Mouse (Mus musculus) forebrain, embryonic 10.5 days (tissue): Measurements from ENCODE around the gene Rab3a. TPM values are rescaled to one million over a fixed set of nuclear protein-coding genes. Genes with fewer than 3 reads are reported as not detected.

Source experiments
- DNase-seq: peaks from one replicate; pipeline ENCODE4 v3.0.0-alpha.2; 2017; ENCODE audit warnings: low spot score; ENCODE audit errors: extremely low spot score
- H3K27ac ChIP-seq: fragments of 300-500 bp; sonication (generic); 2 replicates; pipeline ENCODE4 v1.5.1; 2016; ENCODE audit warnings: mild to moderate bottlenecking
- H3K27me3 ChIP-seq: fragments of 300-500 bp; sonication (generic); 2 replicates; pipeline ENCODE4 v1.6.1; 2016; ENCODE audit warnings: mild to moderate bottlenecking; ENCODE audit not compliant: poor library complexity, severe bottlenecking
- H3K36me3 ChIP-seq: fragments of 300-500 bp; sonication (generic); replicated peaks from 2 replicates; pipeline ENCODE4 v1.6.1; 2016; ENCODE audit warnings: mild to moderate bottlenecking, moderate library complexity
- H3K4me1 ChIP-seq: fragments of 300-500 bp; sonication (generic); 2 replicates; pipeline ENCODE4 v1.6.1; 2016
- H3K4me3 ChIP-seq: fragments of 300-500 bp; sonication (generic); 2 replicates; pipeline ENCODE4 v1.5.1; 2016; ENCODE audit warnings: mild to moderate bottlenecking, moderate library complexity
- H3K9me3 ChIP-seq: fragments of 300-500 bp; sonication (generic); 2 replicates; pipeline ENCODE4 v1.6.1; 2016; ENCODE audit warnings: mild to moderate bottlenecking, moderate library complexity
- WGBS: fragments of 180-500 bp; shearing (Covaris S2); methylation state at CpG from one replicate; pipeline ENCODE4 v1.1.7; 2016; 5-methylcytosine and 5-hydroxymethylcytosine counted together
- polyA plus RNA-seq: library from polyadenylated mRNA; unstranded; fragments of >200 nt; fragmentation: Nextera tagmentation; extraction: Ambion mirVana; gene quantifications from 2 replicates; pipeline ENCODE4 v1.2.1, GENCODE M21; 2016

Rab3a gene
- polyA plus RNA-seq, 1 experiment from 2014 or later, result 12.2 TPM

DNA sequence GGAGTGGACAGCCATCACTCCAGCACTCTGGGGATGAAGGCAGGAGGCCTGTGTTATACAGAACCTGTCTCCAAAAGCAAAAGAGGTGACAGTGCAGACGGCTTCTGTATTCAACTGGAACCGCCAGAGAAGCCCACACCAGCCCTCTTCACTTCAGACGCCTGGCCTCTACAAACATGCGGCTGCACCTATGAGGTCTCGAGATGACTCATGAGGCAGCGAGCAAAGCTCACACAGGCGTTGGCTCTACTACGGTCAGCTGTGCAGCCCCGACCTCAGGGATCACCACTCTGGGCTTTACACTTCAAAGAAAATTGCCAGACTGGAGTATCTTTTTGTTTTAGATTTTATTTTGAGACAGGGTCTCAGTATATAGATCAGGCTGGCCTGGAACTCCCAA, 18.4 kb downstream of the Rab3a start:
- no peaks in the 10 kb centered on the region for H3K9me3 ChIP-seq
- 92% methylated on average over 9 of the region's 9 CpGs for WGBS
- peaks cover 73% of the 10 kb centered on the region for H3K36me3 ChIP-seq
- H3K27ac ChIP-seq, result no peak overlapping the region
- H3K4me3 ChIP-seq, result no peak overlapping the region
- H3K4me1 ChIP-seq, result peaks cover 64% of the 10 kb centered on the region
- peaks cover 22% of the 10 kb centered on the region for H3K27me3 ChIP-seq
- DNase-seq, result no peak

DNA sequence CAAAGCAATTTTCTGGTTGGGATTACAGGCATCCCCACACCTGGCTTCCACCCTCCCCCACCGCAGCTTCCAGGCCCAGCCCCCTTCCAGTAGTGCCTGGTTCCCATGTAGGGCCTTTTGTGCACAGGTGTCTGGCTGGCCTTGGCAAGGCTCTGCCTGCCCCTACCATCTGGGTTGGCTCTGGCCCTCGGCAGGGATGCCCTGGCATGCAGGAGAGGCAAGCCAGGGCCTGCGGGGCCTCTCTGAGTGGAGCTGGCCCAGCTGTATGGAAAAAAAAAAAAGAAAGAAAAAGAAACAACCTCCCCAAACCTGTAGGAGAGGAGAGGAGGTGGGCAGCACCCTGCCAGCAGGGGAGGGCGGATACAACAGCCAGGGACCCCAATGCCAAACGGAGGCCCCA, 18.9 kb downstream of the Rab3a start:
- 89% methylated on average over 5 of the region's 5 CpGs for WGBS
- no peak for DNase-seq
- no peak overlapping the region for H3K27ac ChIP-seq
- peaks cover 69% of the 10 kb centered on the region for H3K4me1 ChIP-seq
- no peaks in the 10 kb centered on the region for H3K9me3 ChIP-seq
- no peak overlapping the region for H3K4me3 ChIP-seq
- peaks cover 73% of the 10 kb centered on the region for H3K36me3 ChIP-seq
- H3K27me3 ChIP-seq, result peaks cover 17% of the 10 kb centered on the region

DNA sequence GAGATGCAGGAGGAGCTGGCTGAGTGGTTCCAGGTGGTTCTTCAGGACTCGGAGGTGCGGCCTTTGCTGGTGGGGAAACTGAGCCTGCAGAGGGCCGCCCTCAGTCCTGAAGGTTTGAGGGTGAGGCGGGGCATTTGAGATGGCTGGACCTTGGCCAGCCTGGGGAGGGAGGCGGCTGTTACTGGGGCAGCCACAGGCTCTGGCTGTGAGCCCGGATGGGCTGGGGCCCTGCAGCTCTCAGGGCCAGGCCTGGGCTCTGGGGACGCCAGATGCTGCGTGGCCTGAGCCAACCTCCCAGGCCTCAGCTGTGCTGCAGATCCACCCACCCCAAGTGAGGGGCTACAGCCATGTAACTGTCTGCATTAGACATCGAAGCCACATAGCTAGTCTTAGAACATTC, 19.4 kb downstream of the Rab3a start:
- Histone ChIP-seq H3K4me3 (peak overlapping the region; percentile 72; the same call in 1 of the 2 replicates), H3K27ac (no peak overlapping the region), H3K4me1 (peaks cover 68% of the 10 kb centered on the region), H3K36me3 (peaks cover 73% of the 10 kb centered on the region), H3K9me3 (no peaks in the 10 kb centered on the region), H3K27me3 (peaks cover 15% of the 10 kb centered on the region)
- 88% methylated on average over 9 of the region's 9 CpGs for WGBS
- no peak for DNase-seq

DNA sequence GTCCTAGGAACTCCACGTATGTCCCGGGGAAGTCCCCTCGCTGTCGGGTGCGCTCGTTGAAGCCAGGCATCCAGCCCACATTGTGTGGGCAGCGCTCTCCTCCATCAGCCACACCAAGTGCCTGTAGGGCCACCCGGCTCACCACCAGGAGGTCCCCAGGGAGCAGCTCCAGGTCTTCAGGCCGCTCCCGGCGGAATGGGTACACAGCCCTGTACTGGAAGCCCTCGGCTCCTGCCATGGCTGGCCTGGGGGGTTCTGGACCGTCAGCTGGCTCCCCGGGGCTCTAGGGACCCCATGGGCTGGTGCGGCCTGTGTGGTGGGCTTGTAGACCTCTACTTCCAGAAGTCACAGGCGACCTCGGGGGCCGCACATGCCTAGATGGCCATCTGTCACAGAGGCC, 20.3 kb downstream of the Rab3a start:
- no peak for DNase-seq
- Histone ChIP-seq H3K36me3 (peaks cover 73% of the 10 kb centered on the region), H3K4me1 (peaks cover 62% of the 10 kb centered on the region), H3K27ac (peak overlapping the region; percentile 94; the same call in 1 of the 2 replicates), H3K4me3 (peak overlapping the region; percentile 72), H3K9me3 (no peaks in the 10 kb centered on the region), H3K27me3 (peaks cover 12% of the 10 kb centered on the region)
- 95% methylated on average over 18 of the region's 18 CpGs for WGBS

DNA sequence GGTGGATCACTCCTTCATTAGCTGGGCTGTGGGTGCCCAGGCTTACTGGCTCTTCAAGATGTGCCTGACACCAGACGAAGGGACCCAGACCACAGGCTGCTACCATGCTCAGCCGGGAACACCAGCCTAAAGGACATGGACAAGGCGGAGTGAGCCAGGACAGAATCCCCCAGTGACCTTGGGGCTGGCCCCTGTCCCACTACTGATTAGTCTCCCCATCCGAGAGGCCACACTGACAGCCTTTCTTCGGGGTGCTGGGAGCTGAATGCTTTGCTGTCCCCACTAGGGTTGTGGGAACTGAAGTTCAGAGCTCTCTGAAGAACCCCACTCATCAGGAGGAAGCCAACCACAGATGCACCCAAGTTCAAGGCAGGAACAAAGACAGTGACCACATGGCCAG, 20.7 kb downstream of the Rab3a start:
- Histone ChIP-seq H3K4me3 (peak overlapping the region; percentile 72), H3K36me3 (peaks cover 73% of the 10 kb centered on the region), H3K4me1 (peaks cover 60% of the 10 kb centered on the region), H3K27me3 (peaks cover 7% of the 10 kb centered on the region; the same call in 1 of the 2 replicates), H3K27ac (peak overlapping the region; percentile 94), H3K9me3 (no peaks in the 10 kb centered on the region)
- 89% methylated on average over 5 of the region's 5 CpGs for WGBS
- no peak for DNase-seq

DNA sequence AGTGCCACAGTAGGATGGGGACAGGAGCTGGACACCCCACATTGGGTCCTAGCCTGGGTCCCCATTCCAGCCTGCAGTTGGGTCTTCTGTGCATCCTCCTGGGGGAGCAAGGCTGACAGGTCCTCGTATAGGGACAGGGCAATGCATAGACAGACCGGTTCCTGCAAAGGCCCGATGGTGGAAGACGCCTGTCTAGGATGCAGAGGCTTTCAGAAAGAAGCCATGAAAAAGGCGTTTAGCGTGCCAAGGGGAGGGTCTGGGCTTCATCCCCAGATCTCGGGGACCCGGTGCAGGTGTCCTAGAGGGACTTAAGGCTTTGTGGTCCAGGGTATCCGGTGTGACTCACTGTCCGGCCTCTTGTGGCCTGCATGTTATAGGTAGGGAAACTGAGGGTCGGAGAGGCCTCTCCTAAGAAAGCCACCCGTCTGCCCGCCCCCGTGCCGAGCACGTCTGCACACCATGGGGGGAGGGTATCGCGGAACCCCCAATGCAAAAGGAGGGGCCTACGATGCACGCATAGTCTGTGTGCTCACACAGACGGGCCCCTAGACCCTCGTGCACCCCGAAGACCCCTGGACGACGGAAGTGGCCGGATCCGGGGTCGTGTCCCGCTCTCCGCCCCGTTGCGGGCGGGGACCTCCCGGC, 21.5 kb downstream of the Rab3a start:
- WGBS, result 4% methylated on average over 34 of the region's 34 CpGs
- H3K4me3 ChIP-seq, result peak overlapping the region; percentile 72
- peaks cover 60% of the 10 kb centered on the region for H3K4me1 ChIP-seq
- H3K9me3 ChIP-seq, result no peaks in the 10 kb centered on the region
- H3K27ac ChIP-seq, result peak overlapping the region; percentile 94
- DNase-seq, result no peak
- H3K36me3 ChIP-seq, result peaks cover 73% of the 10 kb centered on the region
- H3K27me3 ChIP-seq, result 0 out of 2 replicates have a peak, but pooled peaks cover under 1% of the 10 kb centered on the region

DNA sequence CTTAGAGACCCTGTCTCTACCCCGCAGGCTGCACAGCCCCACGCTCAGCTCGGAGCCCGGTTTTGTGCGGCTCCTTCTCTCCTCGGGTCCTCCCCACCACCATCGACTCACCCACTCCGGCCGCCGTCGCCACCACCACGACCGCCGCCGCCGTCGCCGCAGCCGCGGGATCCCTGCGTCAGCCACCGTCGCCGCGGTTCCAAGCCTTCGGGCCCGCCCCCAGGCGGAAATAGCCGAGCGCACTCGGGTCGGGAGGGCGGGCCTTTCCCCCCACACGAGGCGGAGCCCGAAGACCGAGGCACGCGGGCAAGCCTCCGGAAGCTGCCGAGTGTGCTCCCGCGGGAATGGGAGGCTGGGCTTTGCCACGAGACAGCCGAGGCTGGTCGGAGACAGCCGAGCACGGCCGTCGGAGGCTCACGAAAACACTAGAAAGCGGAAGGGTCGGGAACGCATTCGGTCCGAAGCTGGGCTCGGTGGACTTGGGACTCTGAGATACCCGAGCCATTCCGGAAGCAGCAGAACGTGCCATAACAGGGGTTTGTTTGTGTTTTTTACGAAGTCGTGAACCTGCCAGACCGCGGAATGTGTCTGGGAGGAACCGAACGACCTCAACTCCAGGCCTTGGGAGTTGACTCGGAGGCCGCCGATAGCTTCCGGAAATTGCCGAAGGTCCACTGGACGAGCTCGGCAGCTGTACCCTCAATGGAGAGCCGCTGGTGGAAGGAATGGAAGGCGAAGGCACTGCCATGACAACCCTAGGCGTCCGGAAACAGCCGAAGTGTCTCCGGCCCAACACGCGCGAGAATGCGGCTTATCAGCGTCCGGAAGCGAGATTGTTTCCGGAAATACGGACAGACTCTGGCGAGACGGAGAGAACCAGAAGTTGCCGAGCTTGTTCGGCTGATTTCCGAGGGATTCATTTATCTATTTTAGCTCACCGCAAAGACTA, 22.3 kb downstream of the Rab3a start, which contains the start of gene Pik3r2:
Gene Pik3r2 (minus strand): TSS at position 218 of the 949 bp plus-strand sequence.
- peak; percentile 96 for DNase-seq
- H3K36me3 ChIP-seq, result peaks cover 73% of the 10 kb centered on the region
- no peaks in the 10 kb centered on the region for H3K9me3 ChIP-seq
- WGBS, result under 1% methylated on average over 94 of the region's 94 CpGs
- peak within 1 kb of the TSS; percentile 94 for H3K27ac ChIP-seq
- H3K27me3 ChIP-seq, result no peaks in the 10 kb centered on the region
- H3K4me3 ChIP-seq, result peak within 1 kb of the TSS; percentile 72
- peaks cover 58% of the 10 kb centered on the region for H3K4me1 ChIP-seq

DNA sequence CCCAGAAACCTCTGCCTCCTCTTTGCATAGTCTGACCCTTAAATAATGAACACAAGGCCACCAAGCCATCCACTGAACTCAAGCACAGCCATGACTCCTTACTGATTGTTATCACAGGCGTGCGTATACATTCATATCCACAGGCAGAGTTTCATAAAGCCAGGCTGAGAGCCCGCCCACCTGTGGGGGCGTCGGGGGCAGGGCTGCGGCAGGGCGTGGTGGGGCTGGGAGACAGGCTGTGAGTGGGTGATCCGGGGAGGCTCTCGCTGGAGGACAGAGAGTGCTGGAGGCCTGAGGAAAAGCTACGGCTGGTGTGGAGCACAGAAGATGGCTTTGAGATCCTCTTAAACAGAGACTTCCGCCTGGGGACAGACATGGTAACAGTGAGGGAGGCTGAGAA, 25.6 kb downstream of the Rab3a start:
- H3K9me3 ChIP-seq, result no peaks in the 10 kb centered on the region
- WGBS, result 84% methylated on average over 11 of the region's 11 CpGs
- H3K27ac ChIP-seq, result no peak overlapping the region
- H3K36me3 ChIP-seq, result peaks cover 73% of the 10 kb centered on the region
- H3K27me3 ChIP-seq, result no peaks in the 10 kb centered on the region
- no peak for DNase-seq
- peaks cover 34% of the 10 kb centered on the region for H3K4me1 ChIP-seq
- H3K4me3 ChIP-seq, result 0 out of 2 replicates have a peak overlapping the region, but pooled peaks have one; percentile 22

DNA sequence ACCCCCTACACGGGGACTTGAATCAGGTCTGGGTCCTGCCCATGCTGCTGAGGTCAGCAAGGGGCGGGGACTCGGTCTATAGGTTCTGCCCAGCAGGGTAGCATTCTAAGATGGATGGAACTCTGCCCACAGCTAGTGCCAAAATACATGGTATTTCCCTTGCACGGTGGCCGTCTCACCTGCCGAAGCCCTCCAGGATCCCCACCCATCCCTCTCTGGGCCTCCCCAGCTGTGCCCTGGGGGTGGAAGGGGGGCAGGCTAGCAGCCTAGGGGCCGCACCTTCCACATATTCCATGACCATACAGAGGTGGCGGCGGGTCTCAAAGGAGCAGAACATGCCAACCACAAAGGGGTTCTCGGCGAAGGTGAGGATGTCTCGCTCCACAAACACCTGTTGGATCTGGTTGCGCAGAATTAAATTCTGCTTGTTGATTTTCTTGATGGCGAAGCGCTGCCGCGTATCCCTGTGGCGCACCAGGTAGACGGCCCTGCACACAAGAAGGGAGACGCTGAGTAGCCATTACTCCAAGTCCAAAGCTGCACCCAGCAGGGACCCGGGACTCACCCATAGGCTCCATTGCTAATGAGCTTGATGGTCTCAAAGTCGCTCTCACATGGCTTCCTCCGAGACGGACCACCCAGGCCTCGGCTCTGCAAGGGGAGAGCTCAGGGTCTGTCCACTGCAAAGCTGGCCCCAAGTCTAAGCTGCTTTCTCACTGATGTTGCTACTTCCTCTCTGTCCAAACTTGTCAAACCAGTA, 32.0 kb downstream of the Rab3a start:
- peaks cover 47% of the 10 kb centered on the region for H3K4me1 ChIP-seq
- H3K9me3 ChIP-seq, result no peaks in the 10 kb centered on the region
- DNase-seq, result no peak
- WGBS, result 87% methylated on average over 25 of the region's 25 CpGs
- no peak overlapping the region for H3K4me3 ChIP-seq
- H3K27ac ChIP-seq, result no peak overlapping the region
- H3K36me3 ChIP-seq, result peaks cover 85% of the 10 kb centered on the region
- peaks cover 49% of the 10 kb centered on the region for H3K27me3 ChIP-seq

DNA sequence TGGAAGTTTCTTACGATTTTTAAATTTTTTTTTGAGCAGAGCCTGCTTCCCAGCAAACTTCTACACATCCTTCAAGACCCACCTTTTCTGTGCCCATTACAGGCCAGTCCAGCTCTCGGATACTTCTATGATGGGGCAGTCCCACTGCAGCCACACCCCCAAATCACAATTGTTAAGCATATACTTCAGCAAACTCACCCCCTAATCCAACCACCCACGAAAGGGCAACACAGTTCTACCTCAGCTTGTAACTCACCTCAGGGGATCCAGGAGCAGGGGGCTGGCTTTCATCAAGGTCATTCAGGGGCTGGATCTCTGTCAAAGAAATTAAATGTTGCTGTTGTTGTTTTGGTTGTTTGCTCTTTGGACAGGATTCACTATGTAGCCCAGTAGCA, 32.6 kb downstream of the Rab3a start:
- H3K4me3 ChIP-seq, result no peak overlapping the region
- DNase-seq, result no peak
- H3K36me3 ChIP-seq, result peaks cover 79% of the 10 kb centered on the region
- H3K9me3 ChIP-seq, result no peaks in the 10 kb centered on the region
- no peak overlapping the region for H3K27ac ChIP-seq
- H3K27me3 ChIP-seq, result peaks cover 50% of the 10 kb centered on the region
- WGBS, result 91% methylated on average over 3 of the region's 3 CpGs
- peaks cover 52% of the 10 kb centered on the region for H3K4me1 ChIP-seq

DNA sequence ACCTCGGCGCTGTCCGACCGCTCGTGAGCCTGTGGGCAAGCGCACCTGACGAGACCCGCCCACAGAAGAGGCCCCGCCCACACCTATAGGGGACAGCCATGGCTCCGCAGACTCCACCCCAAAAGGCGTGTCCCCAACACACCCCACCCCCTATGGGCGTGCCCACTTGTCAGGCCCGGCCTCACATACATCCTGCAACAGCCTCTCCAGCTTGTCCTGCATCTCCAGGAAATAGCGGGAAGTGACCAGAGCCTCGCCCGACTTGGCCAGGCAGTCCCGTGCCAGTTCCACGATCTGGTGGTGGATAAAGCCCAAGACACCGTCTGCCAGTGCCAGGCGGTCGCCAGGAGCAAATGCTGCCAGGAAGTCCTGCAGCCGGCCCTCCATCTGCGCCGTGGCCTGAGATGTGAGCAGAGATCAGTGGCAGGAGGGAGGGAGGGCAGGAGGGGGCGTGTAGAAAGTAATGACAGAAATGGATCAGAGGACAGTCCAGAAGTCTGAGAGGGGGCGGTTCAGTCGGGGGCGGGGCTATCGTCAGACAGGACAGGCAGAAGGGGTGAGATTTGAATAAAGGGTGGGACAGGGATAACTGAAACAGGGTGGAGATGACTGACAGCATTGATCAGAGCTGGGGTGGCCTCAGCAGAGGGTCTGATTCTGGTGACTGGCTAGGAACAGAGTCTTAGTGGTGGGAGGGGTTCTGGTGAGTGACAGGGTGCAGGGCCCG, 33.6 kb downstream of the Rab3a start:
- H3K4me1 ChIP-seq, result peaks cover 63% of the 10 kb centered on the region
- WGBS, result 11% methylated on average over 30 of the region's 30 CpGs
- peaks cover 69% of the 10 kb centered on the region for H3K36me3 ChIP-seq
- peak overlapping the region; percentile 49; the same call in 1 of the 2 replicates for H3K27ac ChIP-seq
- H3K4me3 ChIP-seq, result peak overlapping the region; percentile 36
- peaks cover 51% of the 10 kb centered on the region for H3K27me3 ChIP-seq
- H3K9me3 ChIP-seq, result no peaks in the 10 kb centered on the region
- DNase-seq, result peak; percentile 75

DNA sequence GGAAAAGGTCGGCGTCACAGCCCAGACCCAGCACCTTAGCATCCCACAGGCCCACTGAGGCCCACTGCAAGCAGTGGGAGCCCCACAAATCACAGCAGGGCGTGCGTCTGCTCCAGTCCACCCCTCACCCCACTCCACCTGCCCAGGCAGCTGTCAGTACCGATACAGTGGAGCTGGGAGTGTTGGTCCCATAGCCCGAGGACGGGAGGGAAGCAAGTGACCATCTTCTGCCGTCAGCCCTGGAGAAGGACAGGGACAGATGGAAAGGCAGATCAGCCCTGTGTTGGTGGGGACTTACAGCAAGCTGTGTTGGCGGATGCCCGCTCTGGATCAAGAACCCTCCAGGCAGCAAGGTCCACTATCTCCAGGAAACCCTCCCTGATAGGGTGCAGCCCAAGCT, 34.6 kb downstream of the Rab3a start:
- WGBS, result 73% methylated on average over 10 of the region's 10 CpGs
- Histone ChIP-seq H3K36me3 (peaks cover 59% of the 10 kb centered on the region), H3K4me1 (peaks cover 72% of the 10 kb centered on the region), H3K9me3 (no peaks in the 10 kb centered on the region), H3K27ac (peak overlapping the region; percentile 48), H3K4me3 (peak overlapping the region; percentile 36; the same call in 1 of the 2 replicates), H3K27me3 (peaks cover 60% of the 10 kb centered on the region)
- DNase-seq, result no peak
